Mouse (Mus musculus) thymus, postnatal 36 days (tissue): Measurements from ENCODE around the gene Pcbp3.

Source experiments
- DNase-seq, 2 experiments: peaks; one replicate each; pipeline ENCODE4 v3.0.0; 2022; ENCODE audit warnings: mixed read lengths in 2 of 2

The Pcbp3 gene

DNA sequence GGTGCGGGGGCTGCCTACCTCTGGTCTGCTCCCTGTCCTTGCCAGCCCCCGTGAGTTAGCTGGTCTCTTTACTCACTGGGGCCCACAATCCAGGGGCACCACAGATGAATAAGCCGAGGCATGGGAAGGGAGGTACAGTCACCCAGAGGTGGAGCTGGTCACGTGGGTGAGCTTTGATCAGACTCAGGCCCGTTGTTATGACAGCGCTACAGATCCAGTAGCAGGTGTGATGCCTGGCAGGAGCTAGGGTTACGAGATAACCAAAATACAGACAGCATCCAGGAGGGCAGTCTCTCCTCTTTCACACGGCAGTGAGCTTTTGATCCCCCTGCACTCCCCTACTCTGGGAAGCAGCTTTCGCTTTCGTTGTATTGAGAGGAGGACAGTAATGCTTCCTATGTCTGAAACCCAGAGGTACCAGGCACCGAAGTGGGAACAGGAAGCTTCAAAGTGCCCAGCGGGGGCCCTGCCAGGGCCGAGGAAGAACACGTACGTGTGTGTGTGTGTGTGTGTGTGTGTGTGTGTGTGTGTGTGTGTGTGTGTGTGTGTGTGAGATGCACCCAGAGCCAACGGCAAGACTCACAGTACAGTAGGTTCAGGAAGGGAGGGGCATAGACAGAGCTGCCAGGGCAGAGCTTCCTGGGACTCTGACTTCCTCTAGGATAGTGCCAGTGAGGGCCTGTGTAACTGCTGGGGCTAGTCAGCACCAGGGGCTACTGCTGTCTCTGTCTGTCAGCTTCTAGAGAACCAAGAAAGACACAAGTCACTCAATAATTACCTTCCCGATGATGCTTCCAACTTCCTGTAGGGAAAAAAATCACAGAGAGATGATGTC, 162.7 kb downstream of the Pcbp3 start:
- DNase-seq, result peak; percentile 40 to 51

GRCm38 (mm10) chr10:76794102-76794501, 167.6 kb downstream of the Pcbp3 start:
- no peak for DNase-seq

DNA sequence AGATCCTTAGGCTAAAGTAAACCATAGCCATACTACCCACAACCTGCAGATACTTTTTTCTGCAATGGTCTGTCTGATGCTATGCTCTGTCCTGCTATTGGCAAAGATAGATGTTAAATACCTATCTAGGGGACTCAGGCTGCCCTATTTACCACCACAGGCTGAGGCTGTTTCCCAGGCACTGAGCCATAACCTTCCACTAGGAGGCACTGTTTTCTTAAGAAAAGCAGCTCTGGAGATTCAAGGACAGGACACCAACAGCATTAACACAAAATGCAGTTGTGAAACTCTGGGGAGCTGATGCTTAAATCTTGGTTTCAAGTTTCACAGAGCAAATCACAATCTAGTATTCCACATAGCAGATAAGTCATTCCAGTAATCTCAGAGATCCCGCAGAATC, 170.2 kb downstream of the Pcbp3 start:
- peak; percentile 25 to 35 for DNase-seq

DNA sequence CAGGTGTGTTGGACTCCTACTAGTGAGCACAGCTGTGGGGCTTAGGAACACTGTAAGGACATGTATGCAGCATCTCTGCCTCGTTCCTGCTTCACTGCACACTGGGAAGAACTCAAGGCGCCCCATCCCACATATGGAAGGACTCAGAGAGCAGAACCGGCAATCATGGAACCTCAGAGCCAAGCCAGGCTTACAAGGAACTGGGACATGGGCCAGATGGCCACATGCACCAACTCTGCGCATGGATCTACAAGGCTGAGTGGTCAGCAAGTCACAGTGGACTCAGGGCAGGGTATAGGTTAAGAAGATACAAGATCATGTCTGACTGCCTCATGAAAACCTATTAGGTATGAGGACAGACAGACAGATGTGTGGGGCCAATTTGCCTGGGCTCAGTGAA, 171.8 kb downstream of the Pcbp3 start:
- DNase-seq, result no peak

GRCm38 (mm10) chr10:76785312-76785711, 176.4 kb downstream of the Pcbp3 start:
- DNase-seq, result no peak

DNA sequence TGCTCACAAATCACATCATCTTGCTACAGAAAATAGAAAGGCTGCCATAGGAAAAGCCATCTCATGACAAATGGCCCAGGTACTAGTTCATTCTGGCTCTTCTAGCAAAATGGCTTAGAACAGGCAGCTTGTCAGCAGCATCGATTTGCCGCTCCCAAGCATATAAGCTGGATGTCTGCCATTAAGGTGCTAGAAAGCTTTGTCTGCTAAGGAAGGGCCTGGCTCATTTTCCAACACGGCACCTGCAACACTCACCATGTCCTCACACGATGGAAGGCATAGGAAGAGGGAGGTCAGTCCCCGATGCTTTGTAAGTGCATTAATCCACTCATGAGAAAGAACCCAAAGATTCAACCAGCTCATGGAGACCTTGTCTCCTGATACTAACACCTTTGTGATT, 182.5 kb downstream of the Pcbp3 start:
- DNase-seq, result no peak

DNA sequence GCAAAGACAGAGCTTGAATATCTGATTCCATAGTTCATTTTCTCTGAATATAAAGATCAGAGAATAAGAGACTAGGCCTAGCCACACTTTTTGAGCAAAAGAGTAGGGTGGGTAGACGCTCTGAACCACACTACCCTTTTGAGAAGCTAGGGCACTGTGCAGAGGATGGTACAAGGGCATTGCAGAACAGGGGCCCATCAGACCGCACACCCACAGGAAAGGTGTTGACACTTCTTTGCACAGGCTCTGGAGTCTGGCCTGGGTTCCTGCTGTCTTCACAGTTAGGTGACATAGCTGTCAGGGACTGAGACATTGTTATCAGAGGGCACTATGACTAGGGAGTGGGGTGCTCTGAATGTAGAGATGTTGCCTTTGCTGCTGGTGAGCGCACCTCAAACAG, 190.1 kb downstream of the Pcbp3 start:
- DNase-seq, result no peak

- peak; percentile 8 to 18 for DNase-seq
Measured at GRCm38 (mm10) chr10:76771086-76771485, 190.6 kb downstream of the Pcbp3 start.

DNA sequence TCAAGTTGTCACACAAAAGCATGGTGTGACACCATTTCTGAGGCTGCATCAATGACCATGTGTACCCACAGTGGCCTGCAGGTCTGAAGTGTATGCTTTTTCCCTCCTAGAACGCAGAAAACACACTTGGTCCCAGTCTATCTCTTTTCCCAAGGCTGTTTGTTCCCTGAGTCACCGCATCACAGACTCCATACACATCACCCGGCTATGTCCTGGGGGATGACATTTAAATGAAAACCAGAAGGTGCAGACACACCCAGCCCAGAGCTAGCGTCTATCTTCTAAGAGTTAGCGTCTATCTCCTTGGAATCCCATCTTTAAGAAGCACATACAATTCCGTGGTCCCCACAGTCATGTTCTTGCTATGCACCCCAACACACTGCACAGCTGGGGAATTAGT, 192.1 kb downstream of the Pcbp3 start:
- no peak for DNase-seq

DNA sequence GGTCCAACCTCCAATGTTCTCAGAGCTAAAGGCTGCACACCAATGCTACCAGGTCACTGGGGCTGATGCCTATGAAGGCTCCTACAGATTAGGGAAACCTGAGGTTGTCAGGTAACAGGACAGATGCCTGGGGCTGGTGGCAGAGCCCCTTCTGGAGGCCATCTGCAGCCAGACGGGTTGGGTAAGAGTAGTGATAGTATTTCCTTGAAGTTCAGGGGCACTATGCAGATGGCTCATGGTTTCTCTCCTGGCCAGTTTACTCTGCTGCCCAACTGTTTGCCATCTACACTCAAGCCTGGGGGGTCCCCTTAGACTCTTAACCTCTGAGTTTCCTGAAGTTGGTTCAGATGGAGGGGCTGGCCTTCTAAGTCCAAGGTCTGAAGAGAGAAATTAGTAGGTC, 195.5 kb downstream of the Pcbp3 start:
- no peak for DNase-seq

DNA sequence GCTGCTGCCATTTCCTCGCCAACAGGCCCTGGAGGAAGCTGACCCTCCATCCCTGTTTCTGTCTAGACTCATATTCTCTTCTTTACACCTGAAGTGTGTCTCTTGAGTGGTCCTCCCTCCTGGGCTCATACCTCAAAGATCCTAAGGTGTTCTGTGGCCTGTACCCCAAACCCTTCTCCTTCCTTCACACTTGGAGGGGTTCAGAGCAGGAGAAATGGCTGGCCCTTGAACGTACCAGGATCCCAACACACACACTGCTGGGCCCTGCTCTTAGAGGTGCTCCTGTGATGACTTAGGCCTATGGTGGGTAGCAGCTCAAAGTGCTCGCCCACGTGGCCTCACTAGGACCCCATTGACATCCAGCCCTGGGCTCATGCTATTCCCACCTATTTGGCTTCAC, 196.8 kb downstream of the Pcbp3 start:
- DNase-seq, result no peak

DNA sequence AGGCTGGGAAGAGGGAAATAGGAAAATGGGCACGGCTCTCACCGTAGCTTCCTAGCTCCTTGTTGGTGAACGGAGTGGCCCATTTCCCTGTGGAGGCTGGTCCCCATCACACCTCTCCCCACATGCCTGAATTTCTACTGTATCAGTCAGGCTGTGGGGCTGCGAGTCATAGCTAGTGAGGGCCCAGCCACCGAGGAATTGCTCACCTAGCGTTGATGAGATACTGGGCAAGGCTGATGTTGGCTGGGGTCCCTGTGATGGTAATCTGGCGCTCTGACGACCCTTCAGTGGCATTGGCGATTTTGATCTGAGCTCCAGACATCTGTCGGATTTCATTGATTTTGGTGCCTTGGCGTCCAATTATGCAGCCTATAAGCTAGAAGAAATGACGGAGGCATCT, 198.7 kb downstream of the Pcbp3 start:
- DNase-seq, result no peak

- DNase-seq, result no peak
Measured at GRCm38 (mm10) chr10:76762411-76762810, 199.3 kb downstream of the Pcbp3 start.

DNA sequence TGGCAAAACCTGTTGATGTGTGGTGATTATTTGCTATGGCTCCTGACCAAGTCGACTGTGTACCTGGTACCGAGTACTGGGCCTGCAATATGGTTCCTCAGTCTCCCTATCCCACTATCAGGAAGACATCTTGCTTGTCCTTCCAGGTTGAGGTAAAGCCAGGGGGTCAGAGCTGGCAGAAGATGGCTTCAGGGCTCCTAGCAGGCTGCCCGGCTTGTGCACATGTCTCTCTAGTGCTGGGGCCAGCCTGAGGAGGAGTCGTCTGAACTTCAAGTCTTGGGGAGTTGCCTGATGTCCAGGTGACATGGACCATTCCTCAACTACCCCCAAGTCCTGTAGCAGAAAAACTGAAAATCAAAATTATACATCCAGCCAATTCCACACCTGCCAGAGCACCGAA, 201.8 kb downstream of the Pcbp3 start:
- no peak for DNase-seq

DNA sequence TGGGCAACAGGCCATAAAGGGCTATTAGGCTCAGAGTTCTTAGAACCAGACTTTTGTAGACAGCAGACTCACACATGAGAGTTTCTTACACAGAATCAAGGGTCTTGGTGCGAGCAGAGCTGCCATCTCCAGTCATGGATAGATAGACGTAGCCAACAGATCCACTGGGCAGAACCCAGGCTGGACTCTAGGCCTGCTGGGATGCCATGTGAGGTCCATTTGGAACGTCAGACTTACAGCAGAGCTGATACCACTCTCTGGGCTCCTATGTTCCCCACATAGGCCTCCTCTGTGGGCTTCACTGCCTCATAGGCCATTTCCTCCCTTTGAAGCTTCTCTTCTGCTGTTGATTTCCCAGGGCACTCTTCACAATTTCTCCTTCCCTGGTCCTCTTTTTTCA, 208.0 kb downstream of the Pcbp3 start:
- DNase-seq, result no peak

- DNase-seq, result peak; percentile 18 to 39
Measured at GRCm38 (mm10) chr10:76744267-76744666, 217.4 kb downstream of the Pcbp3 start.

- DNase-seq, result no peak
Measured at GRCm38 (mm10) chr10:76736764-76737163, 224.9 kb downstream of the Pcbp3 start.

GRCm38 (mm10) chr10:76734979-76735378, 226.7 kb downstream of the Pcbp3 start:
- DNase-seq, result peak; percentile 61 to 64

- DNase-seq, result no peak
Measured at GRCm38 (mm10) chr10:76733677-76734068, 228.0 kb downstream of the Pcbp3 start.

DNA sequence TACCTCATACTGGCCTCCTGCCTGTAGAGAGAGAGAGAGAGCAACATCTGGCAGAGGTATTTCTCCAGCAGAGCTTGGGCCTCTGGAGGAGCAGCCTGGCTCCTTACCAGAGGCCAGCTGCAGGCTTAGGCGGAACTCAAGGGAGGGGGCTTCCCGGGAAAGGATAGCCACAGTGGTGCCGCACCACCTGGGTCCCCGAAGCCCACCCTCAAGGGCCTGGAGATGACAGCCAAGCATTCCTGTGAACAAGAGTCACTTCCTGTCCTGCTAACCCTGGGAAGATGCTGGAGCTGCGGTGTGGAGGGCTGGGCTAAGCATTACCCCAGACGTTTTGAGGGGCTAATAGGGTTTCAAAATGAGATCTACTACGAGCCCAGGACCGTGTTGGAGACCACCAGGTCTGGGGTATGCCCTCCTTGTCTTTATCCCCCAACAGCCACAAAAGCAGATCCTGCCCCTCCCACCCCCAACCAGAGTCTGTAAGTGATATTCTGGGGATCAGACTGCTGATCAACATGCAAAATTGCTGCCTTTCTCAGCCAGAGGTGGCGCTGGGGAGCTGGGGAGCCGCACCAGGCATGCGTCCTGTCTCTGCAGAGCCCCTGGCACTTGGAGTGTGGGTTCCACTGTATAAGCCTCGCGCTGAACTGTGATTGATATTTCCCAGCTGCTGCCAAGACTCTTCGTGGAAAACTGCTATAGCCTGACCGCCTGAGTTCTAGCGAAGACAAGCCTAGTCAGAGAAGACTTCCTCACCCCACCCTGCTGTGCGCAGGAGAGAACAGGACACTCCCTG, 228.6 kb downstream of the Pcbp3 start:
- peak; percentile 42 to 44 for DNase-seq

GRCm38 (mm10) chr10:76732391-76732790, 229.3 kb downstream of the Pcbp3 start:
- DNase-seq, result no peak

- DNase-seq, result no peak
Measured at GRCm38 (mm10) chr10:76731621-76732239, 230.0 kb downstream of the Pcbp3 start.
